Mouse (Mus musculus) ES-E14 (cell line): ENCODE measurements at regions not wholly inside any gene's neighbourhood (a gene's known extent, or its start where the extent isn't known, plus 50 kb on each side); places are given as distances from the start of the nearest gene placed in this dataset.

Experiments used
- DNase-seq: peaks from one replicate; pipeline ENCODE4 v3.0.0-alpha.2; 2013; ENCODE audit warnings: low read depth, low spot score
- H3K27ac ChIP-seq: 2 replicates; pipeline ENCODE4 v1.5.1; 2012; ENCODE audit warnings: low read depth, mild to moderate bottlenecking, low read length, moderate library complexity, mixed read lengths; ENCODE audit not compliant: poor library complexity, insufficient read depth, severe bottlenecking
- H3K36me3 ChIP-seq: 2 replicates; pipeline ENCODE4 v1.6.1; 2012; ENCODE audit warnings: mild to moderate bottlenecking, low read length, moderate library complexity, mixed read lengths; ENCODE audit not compliant: control insufficient read depth, poor library complexity, insufficient read depth, severe bottlenecking
- H3K4me1 ChIP-seq, 2 experiments: fragments of 150-350 bp in 1 of 2; sonication (generic) in 1 of 2; 2 replicates each; pipeline ENCODE4 v1.6.1; 2012; ENCODE audit warnings: low read length in 2 of 2, mild to moderate bottlenecking in 1 of 2, mixed read lengths in 1 of 2; ENCODE audit not compliant: control insufficient read depth in 2 of 2, insufficient read depth in 2 of 2, poor library complexity in 1 of 2
- H3K4me3 ChIP-seq, 2 experiments: fragments of 150-350 bp in 1 of 2; sonication (generic) in 1 of 2; 2 replicates each; pipeline ENCODE4 v1.5.1; 2012; ENCODE audit warnings: low read length in 2 of 2, low read depth in 1 of 2, mild to moderate bottlenecking in 1 of 2, mixed read lengths in 1 of 2; ENCODE audit not compliant: insufficient read depth in 1 of 2, poor library complexity in 1 of 2, severe bottlenecking in 1 of 2
- H3K9ac ChIP-seq: 2 replicates; pipeline ENCODE4 v1.6.1; 2012; ENCODE audit warnings: low read depth, mild to moderate bottlenecking, low read length, mixed read lengths; ENCODE audit not compliant: poor library complexity, insufficient read depth, severe bottlenecking
- H3K9me3 ChIP-seq: fragments of 150-350 bp; sonication (generic); 2 replicates; pipeline ENCODE4 v1.6.1; 2012; ENCODE audit warnings: low read depth, mild to moderate bottlenecking, low read length; ENCODE audit not compliant: control insufficient read depth, insufficient read depth
- CHD2 ChIP-seq: IDR thresholded peaks from 2 replicates; pipeline ENCODE4 v1.6.1; 2014; ENCODE audit warnings: mild to moderate bottlenecking, low read depth, low read length, inconsistent platforms
- HCFC1 ChIP-seq: IDR thresholded peaks from 2 replicates; pipeline ENCODE4 v1.6.1; 2012; ENCODE audit warnings: low read length, inconsistent platforms, borderline replicate concordance; ENCODE audit not compliant: insufficient read depth
- MAFK ChIP-seq: IDR thresholded peaks from 2 replicates; pipeline ENCODE4 v1.6.1; 2014; ENCODE audit warnings: mild to moderate bottlenecking, low read depth, low read length, inconsistent platforms; ENCODE audit not compliant: insufficient read depth
- ZC3H11A ChIP-seq: IDR thresholded peaks from 2 replicates; pipeline ENCODE4 v1.6.1; 2012; ENCODE audit warnings: low read depth, mild to moderate bottlenecking, inconsistent platforms, low read length, borderline replicate concordance
- ZNF384 ChIP-seq: IDR thresholded peaks from 2 replicates; pipeline ENCODE4 v1.6.1; 2012; ENCODE audit warnings: low read depth, low read length, inconsistent platforms
- in situ Hi-C, 2 experiments: fragments of 600-800 bp; cut with MboI; formaldehyde crosslinking; loops; one replicate each; pipeline ENCODE4 v1.15.1; 2025; ENCODE audit warnings: low sequenced_read_pairs in 2 of 2, inconsistent platforms in 1 of 2; ENCODE audit not compliant: unreplicated experiment in 2 of 2

DNA sequence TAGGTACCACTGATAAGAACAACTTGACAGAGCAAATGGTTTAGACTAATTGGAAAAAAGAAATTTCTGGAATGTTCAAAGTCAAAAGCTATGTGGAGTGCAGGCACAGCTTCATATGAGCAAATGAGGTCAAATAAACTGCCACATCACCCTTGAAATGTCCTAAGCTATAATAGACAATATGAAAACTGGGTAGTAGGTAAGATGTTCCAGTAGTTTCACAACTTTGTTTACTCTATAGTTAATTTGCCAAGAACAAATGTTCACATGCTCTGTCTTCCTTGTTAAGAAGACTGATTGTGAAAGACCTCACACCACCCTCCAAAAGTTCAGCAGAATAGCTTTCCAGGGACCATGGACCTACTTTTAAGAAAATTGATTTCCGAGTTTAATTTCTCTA is 301.7 kb upstream of the Rarb start:
- no peak overlapping the region for H3K9ac ChIP-seq
- H3K36me3 ChIP-seq, result no peaks in the 10 kb centered on the region
- TF ChIP-seq MAFK (no peak), ZNF384 (no peak), HCFC1 (no peak), CHD2 (no peak), ZC3H11A (no peak)
- H3K4me3 ChIP-seq, result no peak overlapping the region
- no peaks in the 10 kb centered on the region for H3K4me1 ChIP-seq
- H3K27ac ChIP-seq, result no peak overlapping the region
- in situ Hi-C loops, result no loop called here
- no peaks in the 10 kb centered on the region for H3K9me3 ChIP-seq
- no peak for DNase-seq

GRCm38 (mm10) chr14:17106668-17107067 is 287.7 kb upstream of the Rarb start:
- no peaks in the 10 kb centered on the region for H3K36me3 ChIP-seq
- H3K4me3 ChIP-seq, result no peak overlapping the region
- no peak for DNase-seq
- no peaks in the 10 kb centered on the region for H3K9me3 ChIP-seq
- H3K4me1 ChIP-seq, result no peaks in the 10 kb centered on the region
- no peak for TF ChIP-seq ZNF384
- H3K9ac ChIP-seq, result no peak overlapping the region
- no peak overlapping the region for H3K27ac ChIP-seq
- in situ Hi-C loops, result no loop called here

DNA sequence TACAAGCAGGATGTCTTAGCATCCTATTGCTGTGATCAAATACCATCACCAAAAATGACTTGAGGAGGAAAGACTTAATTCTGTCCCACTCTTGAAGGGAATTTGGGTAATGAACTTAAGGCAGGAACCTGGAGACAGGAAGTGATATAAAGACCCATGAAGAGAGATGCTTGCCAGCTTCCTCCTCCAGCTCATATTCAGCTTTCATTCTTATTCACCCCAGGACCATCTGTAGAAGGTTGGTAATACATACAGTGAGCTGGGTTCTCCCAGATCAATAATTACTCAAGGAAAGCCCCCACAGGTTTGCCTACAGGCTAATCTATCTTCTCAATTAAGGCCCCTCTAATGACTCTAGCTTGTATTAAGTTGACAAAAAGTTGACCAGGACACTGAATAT is 283.5 kb upstream of the Rarb start:
- no peaks in the 10 kb centered on the region for H3K4me1 ChIP-seq
- in situ Hi-C loops, result no loop called here
- H3K27ac ChIP-seq, result no peak overlapping the region
- H3K4me3 ChIP-seq, result no peak overlapping the region
- no peak overlapping the region for H3K9ac ChIP-seq
- no peak for DNase-seq
- no peak for TF ChIP-seq ZC3H11A
- TF ChIP-seq HCFC1, result no peak
- TF ChIP-seq MAFK, result no peak
- TF ChIP-seq CHD2, result no peak
- TF ChIP-seq ZNF384, result no peak
- no peaks in the 10 kb centered on the region for H3K9me3 ChIP-seq
- H3K36me3 ChIP-seq, result no peaks in the 10 kb centered on the region

DNA sequence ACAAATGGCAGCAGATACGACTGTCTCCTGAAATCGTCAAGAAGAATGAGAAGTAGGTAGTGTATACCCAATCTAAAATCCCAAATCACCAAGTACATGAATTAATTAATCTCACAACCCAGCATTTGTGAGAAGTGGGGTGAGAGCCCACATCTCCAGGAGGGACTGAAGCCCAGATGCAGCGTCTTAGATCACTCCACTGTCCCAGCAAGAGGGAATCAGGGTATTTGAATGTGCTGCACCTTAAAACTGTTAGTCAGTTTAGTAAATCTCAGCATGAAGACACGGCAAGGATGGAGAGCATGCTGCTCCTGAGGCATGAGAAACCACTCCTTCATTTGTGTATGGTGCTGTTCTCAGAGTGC is 271.6 kb upstream of the Rarb start:
- no peaks in the 10 kb centered on the region for H3K9me3 ChIP-seq
- in situ Hi-C loops, result no loop called here
- no peak overlapping the region for H3K4me3 ChIP-seq
- H3K27ac ChIP-seq, result no peak overlapping the region
- no peak for TF ChIP-seq ZC3H11A
- TF ChIP-seq MAFK, result no peak
- no peak for TF ChIP-seq CHD2
- no peak for TF ChIP-seq ZNF384
- TF ChIP-seq HCFC1, result no peak
- H3K9ac ChIP-seq, result no peak overlapping the region
- H3K4me1 ChIP-seq, result no peaks in the 10 kb centered on the region
- H3K36me3 ChIP-seq, result no peaks in the 10 kb centered on the region
- DNase-seq, result no peak
